Mouse (Mus musculus) brain, embryonic 14.5 days (tissue): Measurements from ENCODE around the gene Gga1.

Experiments
- CTCF ChIP-seq: fragments of 200-500 bp; IDR thresholded peaks from 2 replicates; pipeline ENCODE4 v1.5.1; 2012; ENCODE audit warnings: inconsistent platforms, mild to moderate bottlenecking, moderate library complexity, borderline replicate concordance; ENCODE audit not compliant: insufficient read depth, insufficient read length; ENCODE audit errors: extremely low read depth
- POLR2A ChIP-seq: fragments of 200-500 bp; IDR thresholded peaks from 2 replicates; pipeline ENCODE4 v1.6.1; 2012; ENCODE audit warnings: mild to moderate bottlenecking, inconsistent platforms, borderline replicate concordance; ENCODE audit not compliant: poor library complexity, insufficient read depth, insufficient read length, severe bottlenecking; ENCODE audit errors: extremely low read depth

- no peak for TF ChIP-seq POLR2A
- TF ChIP-seq CTCF = no peak
These were observed 20.5 kb downstream of the Gga1 start for GRCm38 (mm10) chr15:78897488-78897887.
